Mouse (Mus musculus) forebrain, embryonic 15.5 days (tissue): ENCODE data around the gene Zbtb45. TPM values are rescaled to one million over a fixed set of nuclear protein-coding genes. Genes with fewer than 3 reads are reported as not detected.

ENCODE experiments used
- ATAC-seq: fragments of 200-750 bp; cut with Nextera tagmentation; replicated peaks from 2 replicates; pipeline ENCODE4 v1.8.0; 2017; ENCODE audit warnings: mild to moderate bottlenecking, moderate TSS enrichment, moderate library complexity
- H3K27ac ChIP-seq: fragments of 300-500 bp; sonication (generic); replicated peaks from 2 replicates; pipeline ENCODE4 v1.5.1; 2015; ENCODE audit warnings: mild to moderate bottlenecking, inconsistent platforms
- H3K27me3 ChIP-seq: fragments of 300-500 bp; sonication (generic); 2 replicates; pipeline ENCODE4 v1.6.1; 2015; ENCODE audit warnings: inconsistent platforms
- H3K36me3 ChIP-seq: fragments of 300-500 bp; sonication (generic); 2 replicates; pipeline ENCODE4 v1.6.1; 2015; ENCODE audit warnings: mild to moderate bottlenecking, inconsistent platforms
- H3K4me1 ChIP-seq: fragments of 300-500 bp; sonication (generic); 2 replicates; pipeline ENCODE4 v1.6.1; 2015; ENCODE audit warnings: inconsistent platforms
- H3K4me2 ChIP-seq: fragments of 300-500 bp; sonication (generic); replicated peaks from 2 replicates; pipeline ENCODE4 v1.6.1; 2015; ENCODE audit warnings: mild to moderate bottlenecking, inconsistent platforms
- H3K4me3 ChIP-seq: fragments of 300-500 bp; sonication (generic); 2 replicates; pipeline ENCODE4 v1.5.1; 2015; ENCODE audit warnings: mild to moderate bottlenecking, inconsistent platforms
- H3K9ac ChIP-seq: fragments of 300-500 bp; sonication (generic); replicated peaks from 2 replicates; pipeline ENCODE4 v1.6.1; 2015; ENCODE audit warnings: mild to moderate bottlenecking, inconsistent platforms
- H3K9me3 ChIP-seq: fragments of 300-500 bp; sonication (generic); 2 replicates; pipeline ENCODE4 v1.6.1; 2016; ENCODE audit warnings: inconsistent platforms
- WGBS: fragments of 180-500 bp; shearing (Covaris S2); methylation state at CpG from one replicate; pipeline ENCODE4 v1.1.7; 2015; ENCODE audit warnings: mixed read lengths; 5-methylcytosine and 5-hydroxymethylcytosine counted together
- polyA plus RNA-seq: library from polyadenylated mRNA; unstranded; fragments of >200 nt; fragmentation: Nextera tagmentation; extraction: Ambion mirVana; gene quantifications from 2 replicates; pipeline ENCODE4 v1.2.1, GENCODE M21; 2015

The Zbtb45 gene
- polyA plus RNA-seq, 1 experiment from 2014 or later, result 44.2 TPM

GRCm38 (mm10) chr7:12986906-12987305, 22.9 kb downstream of the Zbtb45 start:
- no peak overlapping the region for H3K27ac ChIP-seq
- H3K9ac ChIP-seq, result no peak overlapping the region
- no peaks in the 10 kb centered on the region for H3K9me3 ChIP-seq
- no peaks in the 10 kb centered on the region for H3K27me3 ChIP-seq
- no peaks in the 10 kb centered on the region for H3K4me1 ChIP-seq
- no peak for ATAC-seq
- no peak overlapping the region for H3K4me2 ChIP-seq
- no peak overlapping the region for H3K4me3 ChIP-seq
- 87% methylated on average over 8 of the region's 8 CpGs for WGBS
- peaks cover 5% of the 10 kb centered on the region; the same call in 1 of the 2 replicates for H3K36me3 ChIP-seq

DNA sequence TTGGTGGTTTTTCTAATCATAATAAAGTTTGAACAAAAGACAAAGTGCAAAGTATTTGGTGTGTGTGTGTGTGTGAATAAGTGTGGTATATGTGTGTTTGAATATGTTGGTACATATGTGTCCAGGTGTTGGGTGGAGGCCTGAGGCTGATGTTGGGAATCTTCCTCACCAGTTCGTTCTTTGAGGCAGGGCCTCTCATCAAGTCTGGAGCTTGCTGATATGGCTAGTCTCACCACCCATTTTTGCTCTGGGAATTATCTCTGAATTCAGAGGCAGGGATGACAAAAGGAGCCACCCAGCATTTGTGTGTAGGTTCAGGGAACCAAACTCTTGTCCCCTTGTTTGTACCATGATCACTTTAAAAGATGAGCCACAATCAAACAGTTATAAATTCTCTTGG, 24.1 kb downstream of the Zbtb45 start:
- Histone ChIP-seq H3K9me3 (no peaks in the 10 kb centered on the region), H3K9ac (no peak overlapping the region), H3K27me3 (no peaks in the 10 kb centered on the region), H3K4me2 (no peak overlapping the region), H3K36me3 (peaks cover 5% of the 10 kb centered on the region; the same call in 1 of the 2 replicates), H3K4me3 (no peak overlapping the region), H3K27ac (no peak overlapping the region), H3K4me1 (no peaks in the 10 kb centered on the region)
- ATAC-seq, result no peak
- WGBS, result 86% methylated on average over 1 of the region's 1 CpGs

DNA sequence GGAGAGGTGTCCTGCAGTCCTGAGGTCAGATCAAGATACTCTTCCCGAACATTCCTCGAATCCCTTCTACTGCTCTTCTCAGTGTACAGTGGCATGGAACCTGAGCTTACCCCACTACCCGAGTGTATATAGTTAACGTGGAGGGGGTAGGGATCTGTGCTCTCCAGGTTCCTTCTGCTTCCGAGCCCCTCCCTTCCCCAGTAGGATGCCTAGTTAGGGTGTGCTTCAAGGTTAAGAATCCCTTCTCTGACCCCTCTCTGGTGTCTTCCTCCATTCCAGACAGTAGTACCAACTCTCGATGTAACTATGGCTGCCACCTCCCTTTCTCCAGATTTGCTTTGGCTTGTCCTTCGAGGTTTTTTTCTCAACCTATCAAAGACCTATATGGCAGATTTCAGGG, 29.5 kb downstream of the Zbtb45 start:
- Histone ChIP-seq H3K9me3 (no peaks in the 10 kb centered on the region), H3K4me2 (no peak overlapping the region), H3K27me3 (no peaks in the 10 kb centered on the region), H3K4me1 (peaks cover 17% of the 10 kb centered on the region), H3K36me3 (peaks cover 5% of the 10 kb centered on the region; the same call in 1 of the 2 replicates), H3K27ac (no peak overlapping the region), H3K4me3 (no peak overlapping the region), H3K9ac (no peak overlapping the region)
- WGBS, result 85% methylated on average over 7 of the region's 7 CpGs
- no peak for ATAC-seq

- no peak for ATAC-seq
- Histone ChIP-seq H3K9me3 (no peaks in the 10 kb centered on the region), H3K27me3 (no peaks in the 10 kb centered on the region), H3K4me1 (peaks cover 17% of the 10 kb centered on the region), H3K27ac (no peak overlapping the region), H3K36me3 (peaks cover 5% of the 10 kb centered on the region; the same call in 1 of the 2 replicates), H3K4me2 (no peak overlapping the region), H3K4me3 (no peak overlapping the region), H3K9ac (no peak overlapping the region)
- 84% methylated on average over 6 of the region's 6 CpGs for WGBS
Observed at GRCm38 (mm10) chr7:12979776-12980175, 30.1 kb downstream of the Zbtb45 start.

GRCm38 (mm10) chr7:12978931-12979722, 30.7 kb downstream of the Zbtb45 start:
- Histone ChIP-seq H3K9me3 (no peaks in the 10 kb centered on the region), H3K27me3 (no peaks in the 10 kb centered on the region), H3K4me3 (peak overlapping the region; percentile 54), H3K36me3 (peaks cover 5% of the 10 kb centered on the region; the same call in 1 of the 2 replicates), H3K27ac (peak overlapping the region; percentile 93; the same call in 1 of the 2 replicates), H3K4me1 (peaks cover 17% of the 10 kb centered on the region), H3K9ac (peak overlapping the region; percentile 57; the same call in 1 of the 2 replicates), H3K4me2 (peak overlapping the region; percentile 56)
- ATAC-seq, result no peak
- 91% methylated on average over 18 of the region's 18 CpGs for WGBS

DNA sequence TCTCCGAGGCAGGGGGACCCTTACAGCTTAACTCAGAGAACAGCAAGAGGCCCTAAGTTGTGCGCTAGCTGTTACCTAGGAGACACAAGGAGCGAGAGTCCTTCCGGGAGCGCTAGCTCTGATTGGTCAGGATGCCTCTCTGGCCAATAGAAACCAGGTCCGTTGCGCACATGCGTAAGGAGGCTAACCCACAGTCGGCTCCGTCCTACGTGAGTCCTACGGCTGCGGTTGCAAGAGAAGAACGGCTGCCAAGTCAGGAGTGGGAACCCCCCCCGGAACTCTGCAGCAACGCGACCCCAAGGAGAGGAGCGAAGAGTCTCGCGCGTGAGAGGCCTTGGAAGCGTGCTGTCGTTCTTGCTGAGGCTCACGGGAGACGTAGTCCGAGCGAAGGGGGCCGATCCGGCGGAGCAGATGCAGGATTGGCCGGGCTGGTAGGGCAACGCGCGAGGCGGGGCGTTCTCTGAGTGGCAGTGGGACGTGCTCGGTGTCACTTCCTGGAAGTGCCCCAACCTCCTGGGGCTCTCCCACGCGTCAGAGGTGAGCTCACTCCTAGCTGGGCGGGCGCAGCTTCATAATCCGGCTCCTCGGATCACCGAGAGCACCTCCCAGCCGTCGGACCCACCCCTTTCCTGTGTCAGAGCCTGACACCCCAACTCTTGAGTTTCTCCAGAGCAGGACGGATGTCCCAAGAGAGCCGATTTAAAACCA, 32.0 kb downstream of the Zbtb45 start, which contains the start of gene Zfp446:
Gene Zfp446, plus strand, starts transcription at position 167 of the 708 bp plus-strand sequence.
- H3K27me3 ChIP-seq, result no peaks in the 10 kb centered on the region
- ATAC-seq, result peak; percentile 98
- peak within 1 kb of the TSS; percentile 54 for H3K4me3 ChIP-seq
- H3K27ac ChIP-seq, result peak within 1 kb of the TSS; percentile 93
- under 1% methylated on average over 49 of the region's 49 CpGs for WGBS
- peak within 1 kb of the TSS; percentile 56 for H3K4me2 ChIP-seq
- peak within 1 kb of the TSS; percentile 57 for H3K9ac ChIP-seq
- H3K36me3 ChIP-seq, result peaks cover 10% of the 10 kb centered on the region
- peaks cover 17% of the 10 kb centered on the region for H3K4me1 ChIP-seq
- H3K9me3 ChIP-seq, result no peaks in the 10 kb centered on the region

- Histone ChIP-seq H3K9ac (no peak overlapping the region), H3K4me1 (peaks cover 16% of the 10 kb centered on the region), H3K27me3 (no peaks in the 10 kb centered on the region), H3K36me3 (peaks cover 45% of the 10 kb centered on the region), H3K27ac (no peak overlapping the region), H3K4me2 (no peak overlapping the region), H3K9me3 (no peaks in the 10 kb centered on the region), H3K4me3 (no peak overlapping the region)
- ATAC-seq, result no peak
- WGBS, result 94% methylated on average over 25 of the region's 25 CpGs
Observed at GRCm38 (mm10) chr7:12970906-12971305, 38.9 kb downstream of the Zbtb45 start.

GRCm38 (mm10) chr7:12966104-12966845, 43.6 kb downstream of the Zbtb45 start:
- peak overlapping the region; percentile 91 for H3K27ac ChIP-seq
- ATAC-seq, result peak; percentile 48
- peak overlapping the region; percentile 49 for H3K4me3 ChIP-seq
- H3K27me3 ChIP-seq, result no peaks in the 10 kb centered on the region
- H3K4me2 ChIP-seq, result peak overlapping the region; percentile 80
- peak overlapping the region; percentile 63 for H3K9ac ChIP-seq
- H3K9me3 ChIP-seq, result no peaks in the 10 kb centered on the region
- under 1% methylated on average over 29 of the region's 29 CpGs for WGBS
- H3K4me1 ChIP-seq, result peaks cover 25% of the 10 kb centered on the region
- H3K36me3 ChIP-seq, result peaks cover 26% of the 10 kb centered on the region

- no peaks in the 10 kb centered on the region for H3K27me3 ChIP-seq
- H3K36me3 ChIP-seq, result peaks cover 20% of the 10 kb centered on the region
- peak within 1 kb of the TSS; percentile 80 for H3K4me2 ChIP-seq
- H3K4me3 ChIP-seq, result peak within 1 kb of the TSS; percentile 49
- H3K27ac ChIP-seq, result peak within 1 kb of the TSS; percentile 91
- no peaks in the 10 kb centered on the region for H3K9me3 ChIP-seq
- peak within 1 kb of the TSS; percentile 63 for H3K9ac ChIP-seq
- peak; percentile 94 for ATAC-seq
- peaks cover 25% of the 10 kb centered on the region for H3K4me1 ChIP-seq
- 0% methylated on average over 23 of the region's 23 CpGs for WGBS
Observed at GRCm38 (mm10) chr7:12965678-12966091, 44.1 kb downstream of the Zbtb45 start, which contains the start of gene Zfp324. Gene Zfp324, plus strand, starts transcription at chr7:12965838.

DNA sequence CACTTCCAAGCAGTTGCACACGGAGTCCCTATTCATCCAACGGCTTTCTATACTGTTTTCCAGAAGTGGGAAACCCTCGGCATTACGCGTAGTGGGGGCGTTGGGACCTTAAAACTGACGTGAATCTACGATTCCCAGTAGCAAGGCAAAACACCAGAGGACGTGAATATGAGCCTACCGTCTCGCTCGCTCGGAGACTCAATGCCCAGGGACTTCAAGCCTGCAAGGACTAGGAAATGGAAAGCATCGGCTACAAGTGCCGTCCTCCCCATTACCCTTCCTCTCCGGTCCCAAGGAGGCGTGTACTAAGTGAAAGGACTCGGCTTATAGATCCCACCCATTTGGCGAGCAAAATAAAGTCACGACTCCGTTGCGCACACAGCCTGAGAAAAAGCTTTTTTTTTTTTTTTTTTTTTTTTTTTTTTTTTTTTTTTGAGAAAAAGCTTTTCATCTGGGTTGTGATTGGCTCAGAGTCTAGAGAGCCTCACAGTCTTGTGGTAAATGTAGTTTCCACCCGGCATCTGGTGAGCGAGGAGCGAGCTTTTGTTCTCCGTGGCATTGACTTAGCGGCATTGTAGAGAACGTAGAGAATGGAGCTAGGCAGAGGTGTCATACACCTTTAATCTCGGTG, 48.2 kb downstream of the Zbtb45 start:
- no peaks in the 10 kb centered on the region for H3K27me3 ChIP-seq
- WGBS, result 1% methylated on average over 29 of the region's 29 CpGs
- peak overlapping the region; percentile 89 for H3K27ac ChIP-seq
- H3K9me3 ChIP-seq, result no peaks in the 10 kb centered on the region
- no peaks in the 10 kb centered on the region for H3K36me3 ChIP-seq
- peak overlapping the region; percentile 56 for H3K9ac ChIP-seq
- H3K4me1 ChIP-seq, result peaks cover 14% of the 10 kb centered on the region
- ATAC-seq, result peak; percentile 76
- H3K4me2 ChIP-seq, result peak overlapping the region; percentile 53
- peak overlapping the region; percentile 47 for H3K4me3 ChIP-seq

GRCm38 (mm10) chr7:12959718-12960117, 50.1 kb downstream of the Zbtb45 start:
- Histone ChIP-seq H3K36me3 (no peaks in the 10 kb centered on the region), H3K9ac (no peak overlapping the region), H3K27ac (no peak overlapping the region), H3K4me1 (peaks cover 2% of the 10 kb centered on the region), H3K9me3 (no peaks in the 10 kb centered on the region), H3K4me3 (no peak overlapping the region), H3K27me3 (no peaks in the 10 kb centered on the region), H3K4me2 (no peak overlapping the region)
- no peak for ATAC-seq
- 15% methylated on average over 4 of the region's 4 CpGs for WGBS
